Mouse (Mus musculus): ENCODE measurements around the gene Zfp511. TPM values are rescaled to one million over a fixed set of nuclear protein-coding genes. Genes with fewer than 3 reads are reported as not detected.
A peak's percentile ranks its signal among the peaks of the same experiment; 100 is the strongest.

Gene Zfp511
- polyA plus RNA-seq, 1 experiment from 2014 or later, result 43.1 TPM

DNA sequence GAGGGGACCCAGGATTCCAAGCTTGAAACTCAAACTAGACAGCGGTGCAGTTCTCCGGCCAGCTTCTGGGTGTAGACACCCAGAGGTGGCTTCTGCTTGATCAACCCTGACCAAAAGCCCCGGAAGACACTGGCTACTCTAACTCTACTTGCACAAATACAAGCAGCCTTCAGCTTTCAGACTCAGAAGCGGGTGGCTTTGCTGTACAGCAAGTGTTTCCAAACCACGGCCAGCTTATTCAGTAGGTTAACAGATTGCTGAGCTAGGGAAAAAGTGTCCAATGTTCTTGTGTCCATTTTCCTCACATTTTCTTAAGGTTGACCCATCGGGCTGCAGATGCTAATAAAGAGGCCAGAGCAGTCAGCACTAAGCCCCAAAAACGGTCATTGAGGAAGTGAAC, 22.3 kb downstream of the Zfp511 start:
- DNase-seq (ENCODE audit: low spot score, missing footprints) (peak; percentile 93), ATAC-seq (ENCODE audit: low FRiP score) (no peak)
- WGBS, result 5% methylated on average over 7 of the region's 7 CpGs
- peak overlapping the region; percentile 88 for H3K27ac ChIP-seq (ENCODE audit: low read depth, low read length)
- peak overlapping the region; percentile 67 for H3K4me2 ChIP-seq
- H3K9ac ChIP-seq (ENCODE audit: low read length), result peak overlapping the region; percentile 70
- H3K4me3 ChIP-seq (ENCODE audit: low read depth, low read length), result peak overlapping the region; percentile 31; the same call in 1 of the 2 replicates
- H3K9me3 ChIP-seq (ENCODE audit: control insufficient read depth, low read length), result no peaks in the 10 kb centered on the region
- H3K4me1 ChIP-seq (ENCODE audit: control insufficient read depth, insufficient read depth, low read length), result peaks cover 50% of the 10 kb centered on the region
- peaks cover 73% of the 10 kb centered on the region for H3K27me3 ChIP-seq (ENCODE audit: control insufficient read depth, insufficient read depth, low read length)
- H3K36me3 ChIP-seq (ENCODE audit: control insufficient read depth, insufficient read depth, low read length), result no peaks in the 10 kb centered on the region

DNA sequence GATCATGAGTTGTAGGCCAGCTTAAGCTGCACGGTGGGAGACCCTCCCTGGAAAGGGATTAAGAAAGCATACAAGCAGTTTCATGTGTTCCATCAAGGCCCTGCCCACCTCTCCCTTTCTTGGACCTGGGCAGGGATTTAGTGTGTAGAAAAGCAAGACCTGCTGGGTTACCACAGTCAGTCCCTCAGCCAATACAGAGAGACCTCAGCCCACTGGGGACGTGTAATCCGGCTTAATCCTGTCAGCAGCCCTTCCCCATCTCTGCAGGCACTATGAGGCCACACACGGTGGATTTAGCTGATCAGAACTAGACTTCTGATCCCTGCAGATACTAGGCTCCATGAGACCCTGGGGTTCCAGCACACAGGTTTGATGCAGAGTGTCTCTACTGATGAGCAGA, 23.4 kb downstream of the Zfp511 start:
- H3K36me3 ChIP-seq (ENCODE audit: control insufficient read depth, insufficient read depth, low read length), result no peaks in the 10 kb centered on the region
- H3K4me2 ChIP-seq, result no peak overlapping the region
- H3K4me1 ChIP-seq (ENCODE audit: control insufficient read depth, insufficient read depth, low read length), result peaks cover 50% of the 10 kb centered on the region
- H3K4me3 ChIP-seq (ENCODE audit: low read depth, low read length), result no peak overlapping the region
- 5% methylated on average over 4 of the region's 4 CpGs for WGBS
- H3K9ac ChIP-seq (ENCODE audit: low read length), result no peak overlapping the region
- DNase-seq (ENCODE audit: low spot score, missing footprints) (no peak), ATAC-seq (ENCODE audit: low FRiP score) (peak; percentile 35; the same call in 1 of the 2 replicates)
- no peak overlapping the region for H3K27ac ChIP-seq (ENCODE audit: low read depth, low read length)
- H3K27me3 ChIP-seq (ENCODE audit: control insufficient read depth, insufficient read depth, low read length), result peaks cover 73% of the 10 kb centered on the region
- no peaks in the 10 kb centered on the region for H3K9me3 ChIP-seq (ENCODE audit: control insufficient read depth, low read length)

DNA sequence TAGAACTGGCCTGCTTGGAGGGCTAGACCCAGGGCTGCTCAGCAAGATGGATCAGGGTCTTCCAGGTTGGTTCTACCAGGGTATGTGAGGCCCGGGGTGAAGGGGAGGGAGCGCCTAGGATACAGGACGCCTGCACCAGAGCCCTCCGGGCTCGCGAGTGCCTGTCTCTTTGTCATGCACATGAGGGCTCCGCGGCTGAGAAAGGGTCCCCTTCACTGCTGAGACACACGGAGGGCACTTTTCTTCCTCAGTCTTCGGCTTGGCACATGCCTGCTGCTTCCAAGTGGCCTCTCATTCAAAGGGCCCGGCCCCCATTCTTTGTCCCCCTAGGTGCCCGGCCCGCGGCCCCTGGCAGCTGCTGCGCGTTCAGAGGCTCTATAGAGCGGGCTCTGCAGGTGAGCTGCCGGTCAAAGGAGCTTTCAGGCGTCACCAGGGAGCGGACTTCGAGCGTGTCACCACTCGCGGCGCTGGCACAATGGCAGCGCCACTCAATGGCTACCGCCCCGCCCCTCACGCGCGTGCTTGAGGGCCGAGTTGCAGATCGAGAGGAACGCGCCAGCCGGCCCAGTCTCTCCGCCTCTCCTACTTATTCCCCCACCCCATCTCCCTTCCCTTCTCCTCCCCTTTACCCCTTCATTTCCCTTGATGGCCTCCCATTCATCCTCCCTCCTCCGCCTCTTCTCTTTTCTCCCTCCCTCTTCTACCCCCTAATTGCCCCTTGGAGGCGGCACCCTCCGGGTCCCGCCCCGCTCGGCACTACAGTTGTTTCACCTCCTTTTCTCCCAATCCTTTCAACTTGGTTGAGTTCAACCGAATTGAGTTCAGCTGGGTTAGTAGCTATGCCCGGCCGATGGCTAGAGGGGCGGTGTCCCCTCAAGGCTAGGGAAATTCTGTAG, 25.0 kb downstream of the Zfp511 start:
- H3K9me3 ChIP-seq (ENCODE audit: control insufficient read depth, low read length), result no peaks in the 10 kb centered on the region
- H3K4me3 ChIP-seq (ENCODE audit: low read depth, low read length), result peak overlapping the region; percentile 27
- H3K27me3 ChIP-seq (ENCODE audit: control insufficient read depth, insufficient read depth, low read length), result peaks cover 73% of the 10 kb centered on the region

DNA sequence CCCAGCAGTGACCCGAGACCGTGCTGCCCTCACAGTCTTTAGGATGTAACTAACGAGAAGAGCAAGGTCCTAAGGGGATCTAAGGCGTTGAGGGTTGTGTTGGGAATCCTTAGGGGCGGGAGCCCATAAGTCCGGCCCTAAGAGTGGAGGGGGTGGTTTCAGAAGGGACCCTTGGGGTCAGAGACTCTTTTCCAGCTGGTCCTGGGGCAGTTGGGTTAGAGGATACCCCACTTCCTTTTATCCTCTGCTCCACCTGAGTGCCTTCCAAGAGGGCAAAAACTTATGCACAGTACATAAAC, 25.6 kb downstream of the Zfp511 start:
- under 1% methylated on average over 6 of the region's 6 CpGs for WGBS
- Histone ChIP-seq H3K4me3 (ENCODE audit: low read depth, low read length) (no peak overlapping the region), H3K4me1 (ENCODE audit: control insufficient read depth, insufficient read depth, low read length) (peaks cover 55% of the 10 kb centered on the region), H3K27ac (ENCODE audit: low read depth, low read length) (no peak overlapping the region), H3K27me3 (ENCODE audit: control insufficient read depth, insufficient read depth, low read length) (peaks cover 72% of the 10 kb centered on the region), H3K36me3 (ENCODE audit: control insufficient read depth, insufficient read depth, low read length) (no peaks in the 10 kb centered on the region), H3K9me3 (ENCODE audit: control insufficient read depth, low read length) (no peaks in the 10 kb centered on the region), H3K4me2 (peak overlapping the region; percentile 58), H3K9ac (ENCODE audit: low read length) (no peak overlapping the region)
- ATAC-seq (ENCODE audit: low FRiP score), result no peak
- DNase-seq (ENCODE audit: low spot score, missing footprints), result peak; percentile 93

More for the DNA sequence above, 25.0 kb downstream of the Zfp511 start:
- Histone ChIP-seq H3K9ac (ENCODE audit: low read length) (peak overlapping the region; percentile 58), H3K4me2 (peak overlapping the region; percentile 58), H3K4me1 (ENCODE audit: control insufficient read depth, insufficient read depth, low read length) (peaks cover 55% of the 10 kb centered on the region), H3K27ac (ENCODE audit: low read depth, low read length) (peak overlapping the region; percentile 1; the same call in 1 of the 2 replicates), H3K36me3 (ENCODE audit: control insufficient read depth, insufficient read depth, low read length) (no peaks in the 10 kb centered on the region)
- DNase-seq (ENCODE audit: low spot score, missing footprints), result peak; percentile 97
- peak; percentile 31 for ATAC-seq (ENCODE audit: low FRiP score)
- under 1% methylated on average over 47 of the region's 47 CpGs for WGBS

DNA sequence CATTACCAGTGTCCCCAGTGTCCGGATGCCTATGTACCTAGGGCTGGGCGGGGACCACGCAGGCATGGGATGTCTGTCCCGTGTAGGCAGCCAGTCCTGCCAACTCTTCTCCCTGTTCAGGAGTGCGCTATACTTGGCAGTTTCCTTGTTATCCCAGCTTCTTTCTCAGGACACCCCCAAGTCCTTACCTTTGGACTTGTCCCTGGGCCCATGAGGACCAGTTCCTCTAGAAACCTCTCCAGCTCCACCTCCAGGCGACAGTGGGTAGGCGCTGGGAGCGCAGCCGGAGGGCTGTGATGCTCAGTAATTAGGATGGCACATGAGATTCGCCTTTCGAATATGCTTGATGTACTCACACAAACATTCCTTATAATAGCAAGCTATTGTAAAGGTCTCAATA, 26.1 kb downstream of the Zfp511 start:
- no peak overlapping the region for H3K9ac ChIP-seq (ENCODE audit: low read length)
- H3K27ac ChIP-seq (ENCODE audit: low read depth, low read length), result no peak overlapping the region
- H3K4me2 ChIP-seq, result no peak overlapping the region
- H3K27me3 ChIP-seq (ENCODE audit: control insufficient read depth, insufficient read depth, low read length), result peaks cover 71% of the 10 kb centered on the region
- DNase-seq (ENCODE audit: low spot score, missing footprints) (no peak), ATAC-seq (ENCODE audit: low FRiP score) (no peak)
- H3K4me1 ChIP-seq (ENCODE audit: control insufficient read depth, insufficient read depth, low read length), result peaks cover 51% of the 10 kb centered on the region
- 11% methylated on average over 11 of the region's 11 CpGs for WGBS
- no peaks in the 10 kb centered on the region for H3K9me3 ChIP-seq (ENCODE audit: control insufficient read depth, low read length)
- H3K4me3 ChIP-seq (ENCODE audit: low read depth, low read length), result no peak overlapping the region
- no peaks in the 10 kb centered on the region for H3K36me3 ChIP-seq (ENCODE audit: control insufficient read depth, insufficient read depth, low read length)

DNA sequence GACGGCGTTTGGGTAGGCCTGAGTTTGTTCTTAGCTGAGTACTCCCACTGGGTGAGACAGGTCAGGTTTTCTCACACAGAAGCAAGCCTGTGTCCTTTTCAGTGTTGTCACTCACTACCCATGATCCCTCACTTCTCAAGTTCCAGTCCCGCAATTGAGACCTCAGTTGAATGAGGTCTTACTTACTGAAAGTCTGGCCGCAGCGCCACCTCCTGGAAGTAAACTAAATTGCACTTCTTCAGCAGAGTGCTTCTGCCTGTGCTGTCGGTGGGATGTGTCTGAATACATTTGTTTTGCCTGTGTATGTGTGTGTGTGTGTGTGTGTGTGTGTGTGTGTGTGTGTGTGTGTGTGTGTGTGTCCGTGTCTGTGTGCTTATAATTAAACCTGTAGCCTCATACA, 26.9 kb downstream of the Zfp511 start:
- no peaks in the 10 kb centered on the region for H3K36me3 ChIP-seq (ENCODE audit: control insufficient read depth, insufficient read depth, low read length)
- DNase-seq (ENCODE audit: low spot score, missing footprints) (peak; percentile 99), ATAC-seq (ENCODE audit: low FRiP score) (no peak)
- peaks cover 46% of the 10 kb centered on the region for H3K4me1 ChIP-seq (ENCODE audit: control insufficient read depth, insufficient read depth, low read length)
- 17% methylated on average over 7 of the region's 7 CpGs for WGBS
- H3K4me3 ChIP-seq (ENCODE audit: low read depth, low read length), result no peak overlapping the region
- no peak overlapping the region for H3K4me2 ChIP-seq
- H3K9ac ChIP-seq (ENCODE audit: low read length), result no peak overlapping the region
- H3K9me3 ChIP-seq (ENCODE audit: control insufficient read depth, low read length), result no peaks in the 10 kb centered on the region
- no peak overlapping the region for H3K27ac ChIP-seq (ENCODE audit: low read depth, low read length)
- H3K27me3 ChIP-seq (ENCODE audit: control insufficient read depth, insufficient read depth, low read length), result peaks cover 73% of the 10 kb centered on the region

DNA sequence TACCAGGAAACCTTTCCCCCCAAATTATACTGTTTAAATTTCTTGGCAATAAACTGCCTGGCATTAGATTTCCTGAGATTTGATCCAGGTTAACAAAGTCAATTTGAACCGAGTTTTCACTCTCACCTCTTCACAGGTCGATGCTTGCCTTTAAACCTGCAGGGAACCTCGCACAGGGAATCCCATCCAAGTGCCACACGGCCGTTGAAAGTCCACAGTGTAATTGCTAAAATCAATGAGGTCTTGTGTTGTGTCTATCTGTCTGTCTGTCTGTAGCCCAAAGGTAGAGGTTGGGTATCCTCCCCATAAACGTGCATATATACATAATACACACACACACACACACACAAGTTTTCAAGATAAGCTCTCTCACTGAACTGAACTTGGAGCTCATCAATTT, 31.2 kb downstream of the Zfp511 start:
- Histone ChIP-seq H3K4me1 (ENCODE audit: control insufficient read depth, insufficient read depth, low read length) (peaks cover 7% of the 10 kb centered on the region), H3K9ac (ENCODE audit: low read length) (no peak overlapping the region), H3K4me2 (no peak overlapping the region), H3K36me3 (ENCODE audit: control insufficient read depth, insufficient read depth, low read length) (no peaks in the 10 kb centered on the region), H3K27ac (ENCODE audit: low read depth, low read length) (no peak overlapping the region), H3K9me3 (ENCODE audit: control insufficient read depth, low read length) (no peaks in the 10 kb centered on the region), H3K4me3 (ENCODE audit: low read depth, low read length) (no peak overlapping the region), H3K27me3 (ENCODE audit: control insufficient read depth, insufficient read depth, low read length) (peaks cover 74% of the 10 kb centered on the region)
- DNase-seq (ENCODE audit: low spot score, missing footprints) (no peak), ATAC-seq (ENCODE audit: low FRiP score) (no peak)
- WGBS, result 73% methylated on average over 6 of the region's 6 CpGs

DNA sequence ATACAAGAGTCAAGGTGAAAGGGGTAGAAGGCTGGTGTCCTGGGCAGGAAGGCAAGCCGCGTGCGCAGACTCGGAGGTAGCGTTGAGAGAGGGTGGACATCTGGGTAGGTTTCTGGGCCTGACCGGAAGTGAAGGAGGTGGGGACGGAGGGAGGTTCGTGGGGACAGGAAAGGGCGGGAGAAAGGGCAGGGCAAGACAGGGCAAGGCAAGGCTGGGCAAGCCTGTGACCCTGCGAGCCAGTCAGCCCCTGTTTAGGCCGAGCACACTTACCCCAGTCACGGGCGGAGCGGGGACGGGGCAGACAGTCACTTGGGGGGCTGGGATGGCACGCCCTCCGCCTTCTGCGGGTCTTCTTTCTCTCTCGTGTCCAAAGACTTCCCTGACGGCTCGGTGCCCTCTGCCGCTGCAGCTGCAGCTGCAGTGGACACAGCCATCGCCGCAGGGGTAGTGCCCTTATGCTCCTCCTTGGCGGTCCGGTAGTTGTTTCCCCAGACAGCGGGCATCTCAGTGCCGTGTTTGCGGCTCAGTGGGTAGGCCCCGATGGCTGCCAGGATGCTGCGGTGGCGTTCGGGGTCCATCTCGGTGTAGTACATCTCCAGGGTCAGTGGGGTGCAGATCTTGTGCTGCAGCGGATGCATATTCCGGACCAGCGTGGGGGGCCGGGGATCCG, 34.0 kb downstream of the Zfp511 start:
- H3K9ac ChIP-seq (ENCODE audit: low read length), result peak overlapping the region; percentile 52
- no peak for DNase-seq (ENCODE audit: low spot score, missing footprints)
- no peaks in the 10 kb centered on the region for H3K36me3 ChIP-seq (ENCODE audit: control insufficient read depth, insufficient read depth, low read length)
- H3K4me2 ChIP-seq, result peak overlapping the region; percentile 39
- H3K27me3 ChIP-seq (ENCODE audit: control insufficient read depth, insufficient read depth, low read length), result peaks cover 53% of the 10 kb centered on the region
- WGBS, result 31% methylated on average over 38 of the region's 39 CpGs
- H3K4me1 ChIP-seq (ENCODE audit: control insufficient read depth, insufficient read depth, low read length), result peaks cover 1% of the 10 kb centered on the region; the same call in 1 of the 2 replicates
- peak overlapping the region; percentile 18 for H3K4me3 ChIP-seq (ENCODE audit: low read depth, low read length)
- H3K9me3 ChIP-seq (ENCODE audit: control insufficient read depth, low read length), result no peaks in the 10 kb centered on the region
- peak; percentile 61 for ATAC-seq (ENCODE audit: low FRiP score)
- no peak overlapping the region for H3K27ac ChIP-seq (ENCODE audit: low read depth, low read length)

DNA sequence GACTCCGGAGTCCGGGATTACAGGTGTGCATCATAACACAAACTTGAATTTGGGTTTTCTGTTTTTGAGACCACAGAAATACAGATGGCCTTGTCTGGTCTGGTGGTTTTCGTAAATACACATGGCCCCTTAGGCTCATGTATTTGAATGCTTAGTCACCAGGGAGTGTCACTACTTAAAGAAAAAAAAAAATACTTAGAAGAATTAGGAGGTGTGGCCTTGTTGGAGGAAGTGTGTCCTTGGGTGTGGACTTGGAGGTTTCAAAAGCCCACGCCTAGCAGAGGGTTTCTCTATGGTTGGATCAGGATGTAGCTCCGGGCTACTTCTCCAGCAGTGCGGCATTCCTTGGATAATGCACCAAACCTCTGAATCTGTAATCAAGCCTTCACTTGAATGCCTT, 41.5 kb downstream of the Zfp511 start:
- Histone ChIP-seq H3K27me3 (ENCODE audit: control insufficient read depth, insufficient read depth, low read length) (peaks cover 30% of the 10 kb centered on the region), H3K27ac (ENCODE audit: low read depth, low read length) (no peak overlapping the region), H3K36me3 (ENCODE audit: control insufficient read depth, insufficient read depth, low read length) (no peaks in the 10 kb centered on the region), H3K9ac (ENCODE audit: low read length) (no peak overlapping the region), H3K9me3 (ENCODE audit: control insufficient read depth, low read length) (no peaks in the 10 kb centered on the region), H3K4me1 (ENCODE audit: control insufficient read depth, insufficient read depth, low read length) (peaks cover 22% of the 10 kb centered on the region), H3K4me3 (ENCODE audit: low read depth, low read length) (no peak overlapping the region), H3K4me2 (no peak overlapping the region)
- 82% methylated on average over 6 of the region's 6 CpGs for WGBS
- DNase-seq (ENCODE audit: low spot score, missing footprints) (no peak), ATAC-seq (ENCODE audit: low FRiP score) (no peak)
